Comparison of ENCODE assay signal across 9 mouse cellular contexts in genomic region chr7:25274571-25274970, GRCm38 (mm10). TPM values are rescaled to one million over a fixed set of nuclear protein-coding genes. Genes with fewer than 3 reads are reported as not detected.
DNase-seq lines count a peak whose midpoint lies in the region; ATAC-seq and TF ChIP-seq lines count a peak whose summit lies in the region.
"Had no signal": no experiment of that assay in that cellular context is flagged by ENCODE, and none has a peak within 500 bp of the region (broad histone marks: within the 10 kb centered on the region; RNA-seq: fewer than 3 reads in every experiment).

No protein-coding gene starts in this region.

- peak; percentile 61 for ATAC-seq in common myeloid progenitor, adult 5-6 weeks (replicated peaks; ENCODE audit: low read depth, poor library complexity, severe bottlenecking)

- no peak for TF ChIP-seq CTCF in left cerebral cortex, adult 2 months (IDR thresholded peaks at IDR 0.05)
- TF ChIP-seq CTCF in kidney, adult 2 months (conservative IDR thresholded peaks at IDR 0.05; ENCODE audit: insufficient read depth, insufficient read length, low read depth, low read length) = no peak

- no peaks in the 10 kb centered on the region for H3K27me3 ChIP-seq in kidney, adult 2 months (replicated peaks; ENCODE audit: control insufficient read depth, insufficient read depth, low read length)

- intact Hi-C loops in left cerebral cortex, adult 2 months (cut with DNase I) = no loop called here
- intact Hi-C loops in left cerebral cortex, postnatal 14 days (cut with DNase I) = no loop called here

- TF ChIP-seq POLR2A in kidney, adult 2 months (IDR thresholded peaks at IDR 0.05; ENCODE audit: low read depth, low read length) = no peak

- peaks cover 19% of the 10 kb centered on the region for H3K4me1 ChIP-seq in kidney, adult 2 months (ENCODE audit: control insufficient read depth, insufficient read depth, low read length)

- peak overlapping the region; percentile 32; the same call in 1 of the 2 replicates for H3K27ac ChIP-seq in left cerebral cortex, adult 2 months
- no peak overlapping the region for H3K27ac ChIP-seq in kidney, adult 2 months (ENCODE audit: insufficient read depth, low read depth, low read length)

- 55% methylated on average over 5 of the region's 5 CpGs for WGBS in kidney, adult 2 months

- H3K36me3 ChIP-seq in kidney, adult 2 months (ENCODE audit: control insufficient read depth, insufficient read depth, low read length) = no peaks in the 10 kb centered on the region

- no peak for DNase-seq in left cerebral cortex, adult 2 months (ENCODE audit: extremely low spot score in 1 of 2, low spot score in 2 of 2)
- no peak for DNase-seq in left cerebral cortex, postnatal 14 days (ENCODE audit: low spot score in 2 of 2)
- DNase-seq in induced T-regulatory cell, adult 2 months (ENCODE audit: low read depth) = peak; percentile 75
- peak; percentile 46 to 49 for DNase-seq in natural killer cell, adult 2 months (ENCODE audit: low spot score in 2 of 2)
- DNase-seq in left cerebral cortex, adult 8-10 months (ENCODE audit: low spot score in 2 of 2) = no peak
- DNase-seq in layer of hippocampus, adult 8-10 months (ENCODE audit: low spot score in 2 of 2) = no peak
- no peak for DNase-seq in kidney, adult 2 months

- no peak overlapping the region for H3K4me3 ChIP-seq in left cerebral cortex, adult 2 months
- H3K4me3 ChIP-seq in kidney, adult 2 months (ENCODE audit: insufficient read depth, low read depth, low read length) = no peak overlapping the region

RNA-seq across cellular contexts. Expression of gene Cic, which starts 7.1 kb away (rescaled TPM):
- total RNA-seq in left cerebral cortex, adult 2 months (2021) = 100 to 1,000 TPM; 215 to 228 TPM
- 100 to 1,000 TPM; 246 to 255 TPM for total RNA-seq in left cerebral cortex, postnatal 14 days (2021)
- total RNA-seq in common myeloid progenitor, adult 5-6 weeks (2017) = 44.4 and 50.2 TPM in 2 replicates
- 100 to 1,000 TPM; 196 to 238 (median 227) TPM for total RNA-seq in left cerebral cortex, adult 8-10 months (2022)
- 100 to 1,000 TPM; 196 to 252 (median 228) TPM for total RNA-seq in layer of hippocampus, adult 8-10 months (2022)
- 41.8 and 41.9 TPM in 2 replicates for polyA plus RNA-seq in kidney, adult 2 months (2012; rRNA removed)

RNA-seq across cellular contexts. Expression of gene Pafah1b3, which starts 23.2 kb away (rescaled TPM):
- 10 to 100 TPM; 27.9 to 34.2 TPM for total RNA-seq in left cerebral cortex, adult 2 months (2021)
- 10 to 100 TPM; 25.2 to 32.2 TPM for total RNA-seq in left cerebral cortex, postnatal 14 days (2021)
- total RNA-seq in common myeloid progenitor, adult 5-6 weeks (2017) = 21.4 and 27.3 TPM in 2 replicates
- total RNA-seq in left cerebral cortex, adult 8-10 months (2022) = 10 to 100 TPM; 29.5 to 38.7 (median 32.2) TPM
- total RNA-seq in layer of hippocampus, adult 8-10 months (2022) = 10 to 100 TPM; 25.2 to 28.9 (median 27.9) TPM
- 48.9 and 50.2 TPM in 2 replicates for polyA plus RNA-seq in kidney, adult 2 months (2012; rRNA removed)

RNA-seq across cellular contexts. Expression of gene Erf, which starts 24.0 kb away (rescaled TPM):
- total RNA-seq in left cerebral cortex, adult 2 months (2021) = 10 to 100 TPM; 61.5 to 68.2 TPM
- total RNA-seq in left cerebral cortex, postnatal 14 days (2021) = 10 to 100 TPM; 68.6 to 70.7 TPM
- total RNA-seq in common myeloid progenitor, adult 5-6 weeks (2017) = 8.9 and 10.9 TPM in 2 replicates
- total RNA-seq in left cerebral cortex, adult 8-10 months (2022) = 10 to 100 TPM; 61.3 to 75.7 (median 69.9) TPM
- total RNA-seq in layer of hippocampus, adult 8-10 months (2022) = 10 to 100 TPM; 39.0 to 61.0 (median 49.4) TPM
- polyA plus RNA-seq in kidney, adult 2 months (2012; rRNA removed) = 37.0 and 46.2 TPM in 2 replicates

RNA-seq across cellular contexts. Expression of gene Prr19, which starts 26.6 kb away (rescaled TPM):
- under 1 TPM in 1 of 2 experiments, not detected in 1; 0.27 TPM for total RNA-seq in left cerebral cortex, adult 2 months (2021)
- under 1 TPM in 1 of 2 experiments, not detected in 1; 0.29 TPM for total RNA-seq in left cerebral cortex, postnatal 14 days (2021)
- not detected in 2 replicates for total RNA-seq in common myeloid progenitor, adult 5-6 weeks (2017)
- not detected for total RNA-seq in left cerebral cortex, adult 8-10 months (2022)
- under 1 TPM in 1 of 4 experiments, not detected in 3; 0.25 TPM for total RNA-seq in layer of hippocampus, adult 8-10 months (2022)
- polyA plus RNA-seq in kidney, adult 2 months (2012; rRNA removed) = 0.08 TPM in 1 of 2 replicates, not detected in the other
- polyA plus RNA-seq: large intestine, adult 2 months had no signal

RNA-seq across cellular contexts. Expression of gene Tmem145, which starts 31.3 kb away (rescaled TPM):
- 10 to 100 TPM; 51.8 to 59.3 TPM for total RNA-seq in left cerebral cortex, adult 2 months (2021)
- 10 to 100 TPM; 70.9 to 76.8 TPM for total RNA-seq in left cerebral cortex, postnatal 14 days (2021)
- total RNA-seq in common myeloid progenitor, adult 5-6 weeks (2017) = not detected in 2 replicates
- total RNA-seq in left cerebral cortex, adult 8-10 months (2022) = 10 to 100 TPM; 40.7 to 46.5 (median 42.0) TPM
- 10 to 100 TPM; 28.7 to 36.7 (median 33.4) TPM for total RNA-seq in layer of hippocampus, adult 8-10 months (2022)
- polyA plus RNA-seq in kidney, adult 2 months (2012; rRNA removed) = 0.28 and 0.35 TPM in 2 replicates

Comparison
In these comparisons a context has a peak if more than half of its experiments do, and no peak if none do; other contexts are left out.
1. DNase-seq: peak in induced T-regulatory cell, adult 2 months (single experiment) and natural killer cell, adult 2 months (2 of 2); none in left cerebral cortex, adult 2 months (0 of 2), left cerebral cortex, postnatal 14 days (0 of 2), left cerebral cortex, adult 8-10 months (0 of 2), layer of hippocampus, adult 8-10 months (0 of 2) and kidney, adult 2 months (single experiment).